Mouse (Mus musculus) NIH3T3 (cell line): ENCODE measurements around the gene Qsox1.

Experiments used
- DNase-seq: peaks from one replicate; pipeline ENCODE4 v3.0.0-alpha.2; 2012; ENCODE audit warnings: low read depth

Qsox1 gene

DNA sequence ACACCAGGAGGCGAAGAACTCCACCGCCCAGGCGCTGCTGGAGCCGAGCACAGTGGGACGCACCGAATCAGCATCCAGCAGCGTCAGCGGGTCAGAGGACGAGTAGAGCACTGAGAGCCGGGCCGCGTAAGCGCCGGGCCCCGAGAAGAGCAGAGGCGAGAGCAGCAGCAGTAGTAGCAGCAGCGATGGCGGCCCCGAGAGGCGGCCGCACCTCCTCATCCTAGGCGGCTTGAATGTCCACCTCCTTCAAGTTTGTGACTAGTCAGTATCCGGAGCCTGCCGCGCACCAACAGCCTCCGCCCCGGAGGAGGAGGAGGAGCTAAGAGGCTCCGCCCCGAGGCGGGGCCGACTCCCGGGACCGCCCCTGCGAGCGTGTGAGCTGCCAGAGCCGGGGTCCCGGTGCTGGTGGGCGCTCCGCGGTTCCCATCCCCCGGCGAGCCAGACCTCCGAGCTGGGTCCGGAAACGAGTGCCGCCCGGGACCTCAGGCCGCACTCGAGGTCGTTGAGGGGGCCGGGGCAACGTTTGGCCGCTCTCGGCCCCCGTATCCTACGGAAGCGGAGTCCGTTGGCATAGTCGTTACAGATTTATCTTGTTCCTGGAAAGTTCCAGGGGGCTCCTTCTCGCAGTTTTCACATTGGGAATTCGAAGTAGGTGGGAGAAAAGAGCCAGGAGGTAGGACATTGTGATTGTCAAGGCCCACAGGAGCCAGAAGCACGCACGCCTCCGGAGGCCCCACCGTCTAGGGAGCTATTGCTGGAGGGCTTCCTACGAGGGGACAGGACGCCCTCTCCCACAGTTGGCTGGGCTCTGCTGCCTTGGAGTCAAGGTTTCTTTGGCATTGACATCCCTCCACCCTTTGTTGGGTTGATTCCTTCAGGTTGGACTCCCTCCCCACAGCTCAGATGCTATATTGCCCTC, at the start of gene Qsox1:
Gene Qsox1 (minus strand): TSS at position 309 of the 919 bp plus-strand sequence.
- peak; percentile 95 for DNase-seq

DNA sequence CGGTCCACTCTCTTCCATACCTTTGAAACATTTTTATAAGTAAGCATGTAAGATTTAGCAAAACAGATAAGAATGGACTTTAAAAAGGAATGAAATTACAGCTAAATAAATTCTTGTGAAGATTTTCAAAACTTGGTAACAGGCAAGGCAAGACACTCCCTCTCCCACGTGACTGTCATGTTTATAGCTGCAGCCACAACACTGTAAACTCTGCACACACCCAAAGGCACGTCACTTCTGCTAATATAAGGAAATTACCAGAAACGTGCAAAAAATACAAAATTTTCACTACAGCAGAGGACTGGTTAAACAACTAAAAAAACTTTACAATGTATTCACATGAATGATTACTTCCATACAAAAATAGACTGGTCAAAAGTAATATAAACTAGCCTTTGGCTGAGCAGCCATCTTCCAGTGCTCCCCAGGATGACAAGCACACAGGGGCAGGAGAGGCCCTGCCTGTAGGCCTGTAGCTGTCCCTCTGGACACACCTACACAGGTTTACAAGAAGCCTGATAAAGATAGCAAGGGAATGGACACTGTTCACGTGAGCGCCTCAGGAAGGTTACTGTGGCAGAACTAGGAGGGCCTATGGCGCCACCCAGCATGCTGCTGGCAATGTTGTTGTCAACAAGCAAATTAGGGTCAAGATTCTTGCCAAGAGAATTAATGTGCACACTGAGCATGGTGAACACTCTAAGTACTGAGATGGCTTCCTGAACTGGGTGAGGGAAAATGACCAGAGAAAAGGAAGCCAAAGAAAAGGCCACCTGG, 42.4 kb upstream of the Qsox1 start:
- no peak for DNase-seq

DNA sequence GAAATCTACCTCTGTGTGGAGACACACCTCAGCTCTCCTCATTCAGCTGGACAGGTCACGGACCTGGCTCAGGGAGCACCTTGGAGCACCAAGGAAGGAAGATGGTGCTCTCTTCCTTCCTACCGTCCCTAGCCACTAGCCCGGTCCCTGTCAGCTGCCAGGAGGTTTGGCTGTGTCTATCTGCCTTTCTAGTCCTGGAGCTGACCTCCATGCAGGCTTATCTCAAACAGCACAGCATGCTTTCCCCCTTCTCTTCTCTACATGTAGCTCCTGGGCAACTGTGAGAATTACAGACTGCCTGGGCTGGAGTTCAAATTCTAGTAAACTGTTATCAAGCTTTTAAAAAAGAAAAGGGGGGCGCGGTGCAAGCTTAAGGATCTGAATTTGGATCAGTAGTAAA, 40.3 kb upstream of the Qsox1 start:
- DNase-seq: no peak

DNA sequence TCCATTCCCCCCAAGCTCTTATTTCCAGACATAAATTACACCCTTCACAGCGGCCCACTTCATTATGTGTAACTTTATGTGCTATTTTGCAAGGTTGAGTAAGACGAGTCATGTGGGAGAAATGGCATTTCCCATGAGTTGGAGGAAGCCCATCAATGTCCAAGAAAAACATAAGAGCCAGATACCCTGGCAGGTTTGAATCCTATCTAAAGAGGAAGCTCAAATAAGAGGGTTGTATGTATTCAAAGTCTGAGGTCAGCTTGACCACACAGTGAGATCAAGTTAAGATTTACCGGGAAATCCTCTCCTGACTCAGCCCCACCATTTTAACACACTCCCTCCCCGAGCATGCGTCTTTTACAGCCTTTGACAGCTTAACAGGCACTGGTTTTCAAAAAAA, 31.5 kb upstream of the Qsox1 start:
- DNase-seq: peak; percentile 72

DNA sequence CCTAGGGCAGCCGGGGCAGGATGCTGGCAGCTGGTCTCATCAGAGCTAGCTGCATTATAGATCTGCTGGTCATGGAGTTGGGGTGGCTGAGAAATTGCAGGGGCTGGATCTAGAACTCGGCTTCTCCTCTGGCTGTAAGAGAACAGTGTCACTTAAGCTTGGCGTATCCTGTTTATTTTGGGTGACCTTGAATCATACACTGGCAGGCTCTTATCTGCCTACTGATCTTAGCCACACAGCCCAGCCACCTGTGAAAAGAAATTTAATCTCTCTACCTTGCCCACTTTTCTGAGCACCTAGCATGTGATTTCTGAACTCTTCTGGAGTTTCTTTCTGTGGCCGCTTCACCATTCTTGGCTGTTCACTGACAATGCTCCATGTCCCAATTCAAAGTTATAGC, 30.8 kb upstream of the Qsox1 start:
- DNase-seq: no peak

DNA sequence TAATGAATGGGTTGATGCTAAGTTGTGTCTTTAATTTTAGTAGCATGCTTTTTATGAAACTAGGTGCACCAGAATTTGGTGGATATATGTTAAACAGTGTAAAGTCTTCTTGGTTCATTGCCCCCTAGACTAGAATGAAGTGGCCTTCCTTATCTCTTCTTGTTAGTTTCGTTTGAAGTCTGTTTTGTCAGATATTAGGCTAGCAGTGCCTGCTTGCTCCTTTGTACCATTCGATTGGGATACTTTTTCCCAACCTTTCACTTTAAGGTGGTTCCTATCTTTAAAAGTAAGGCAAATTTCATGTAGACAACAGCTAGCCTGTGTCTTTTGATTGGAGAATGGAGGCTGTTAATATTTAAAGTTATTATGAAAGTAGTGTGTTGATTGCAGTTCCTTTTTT, 23.0 kb upstream of the Qsox1 start:
- no peak for DNase-seq

DNA sequence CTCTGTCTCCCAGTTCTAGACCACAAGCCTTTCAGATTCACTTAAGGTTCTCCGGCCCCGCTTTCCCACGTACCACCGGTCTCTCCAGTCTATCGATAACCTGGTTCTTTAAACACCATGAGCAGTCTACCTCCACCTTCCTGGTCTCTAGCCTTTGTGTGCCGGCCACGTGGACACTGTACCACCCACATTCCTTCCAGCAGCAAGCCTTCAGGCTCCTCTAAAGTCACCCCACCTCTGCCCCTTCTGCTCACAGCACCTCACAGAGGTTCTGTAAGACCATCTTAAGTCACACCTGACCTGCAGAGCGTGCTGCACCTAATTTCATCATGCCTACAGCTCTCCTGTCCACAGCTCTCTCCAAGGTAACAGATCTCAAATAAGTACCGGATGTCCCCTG, 20.9 kb upstream of the Qsox1 start:
- DNase-seq: no peak

DNA sequence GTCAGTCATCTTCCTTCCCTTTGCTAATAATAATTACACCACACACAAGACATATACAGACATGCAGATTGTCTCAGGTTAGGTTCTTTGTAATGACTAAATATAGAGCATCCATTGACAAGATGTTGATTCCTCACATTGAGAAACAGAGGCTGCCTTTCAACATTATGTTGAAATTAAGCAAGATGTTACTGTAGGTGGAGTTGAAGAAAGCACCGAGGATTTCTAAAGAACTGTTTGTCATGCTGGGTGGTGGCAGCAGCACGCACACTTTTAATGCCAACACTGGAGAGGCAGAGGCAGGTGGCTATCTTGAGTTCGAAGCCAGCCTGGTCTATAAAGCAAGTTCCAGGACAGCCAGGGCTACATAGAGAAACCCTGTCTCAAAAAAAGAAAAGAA, 19.3 kb upstream of the Qsox1 start:
- DNase-seq: no peak

DNA sequence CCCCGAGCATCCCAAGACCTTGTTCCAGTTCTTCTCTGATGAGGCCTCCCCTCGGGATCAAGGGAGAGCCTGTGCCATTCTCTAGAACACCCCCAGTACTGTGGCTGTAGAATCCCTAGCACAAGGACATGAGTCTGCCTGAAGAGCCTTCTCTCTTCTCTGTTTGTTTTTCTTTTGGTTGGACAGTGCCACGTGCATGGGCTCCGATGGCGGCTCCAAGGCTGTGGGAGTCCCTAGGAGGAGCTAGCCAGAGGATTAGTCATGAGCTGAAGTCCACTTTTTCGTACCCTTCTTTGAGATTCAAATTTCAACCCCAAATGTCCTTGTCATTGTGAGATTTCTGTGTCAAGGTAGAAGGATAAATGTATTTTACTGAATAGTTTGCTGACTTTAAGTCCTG, 18.2 kb upstream of the Qsox1 start:
- DNase-seq: no peak

DNA sequence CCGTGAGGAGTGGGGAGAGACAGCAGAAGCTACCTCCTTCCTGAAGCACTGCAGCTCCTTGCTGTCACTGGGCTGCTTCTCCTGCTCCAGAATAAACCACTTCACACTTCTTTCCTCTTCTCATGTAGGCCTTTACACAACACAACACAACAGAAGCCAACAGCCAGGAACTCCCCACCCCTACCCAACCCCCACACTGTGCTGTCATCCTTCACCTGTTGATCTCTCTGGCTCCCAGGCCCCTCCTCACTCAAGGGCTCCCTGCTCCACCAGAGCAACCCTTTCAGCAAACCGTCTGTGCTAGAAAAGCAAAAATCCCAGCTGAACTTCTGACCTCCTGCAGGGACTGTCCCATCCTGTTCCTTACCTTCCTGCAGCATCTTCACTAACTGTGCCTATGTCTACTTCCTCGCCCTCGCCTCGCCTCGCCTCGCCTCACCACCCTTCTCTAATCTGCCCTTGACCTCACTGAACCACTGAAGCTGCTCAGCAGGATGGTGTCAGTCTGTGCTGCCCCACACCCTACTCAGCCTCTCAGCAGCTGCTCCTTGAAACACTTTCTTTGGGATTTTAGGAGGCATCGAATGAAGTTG, 15.1 kb upstream of the Qsox1 start:
- no peak for DNase-seq

DNA sequence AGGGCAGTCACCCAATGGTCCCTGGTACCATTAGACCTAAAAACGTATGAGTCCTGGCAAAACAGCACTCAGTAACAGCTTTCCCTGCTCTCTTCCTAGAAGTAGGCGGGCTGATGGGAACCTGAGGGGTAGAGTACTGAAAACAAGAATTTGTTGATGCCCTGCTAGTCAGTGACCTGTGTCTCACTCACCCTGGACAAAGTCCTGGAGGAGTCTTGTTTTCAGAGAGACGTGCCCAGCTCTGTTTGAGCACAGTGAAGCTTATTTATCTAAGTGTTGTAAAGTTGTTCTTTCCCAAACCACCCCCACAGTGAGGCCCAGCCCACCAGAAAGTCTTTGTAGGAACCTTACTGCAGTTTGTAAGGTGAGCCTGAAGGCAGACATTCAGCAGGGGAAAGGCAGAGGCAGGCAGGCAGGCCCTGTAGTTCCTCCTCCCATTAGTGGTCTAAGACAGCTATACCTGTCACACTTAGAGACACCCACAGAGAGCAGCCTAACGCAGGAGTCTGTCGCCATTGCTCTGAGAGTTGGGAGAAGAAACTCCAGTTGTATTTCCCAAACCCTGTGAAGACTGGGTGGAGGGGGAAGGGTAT, 14.2 kb upstream of the Qsox1 start:
- DNase-seq: no peak

DNA sequence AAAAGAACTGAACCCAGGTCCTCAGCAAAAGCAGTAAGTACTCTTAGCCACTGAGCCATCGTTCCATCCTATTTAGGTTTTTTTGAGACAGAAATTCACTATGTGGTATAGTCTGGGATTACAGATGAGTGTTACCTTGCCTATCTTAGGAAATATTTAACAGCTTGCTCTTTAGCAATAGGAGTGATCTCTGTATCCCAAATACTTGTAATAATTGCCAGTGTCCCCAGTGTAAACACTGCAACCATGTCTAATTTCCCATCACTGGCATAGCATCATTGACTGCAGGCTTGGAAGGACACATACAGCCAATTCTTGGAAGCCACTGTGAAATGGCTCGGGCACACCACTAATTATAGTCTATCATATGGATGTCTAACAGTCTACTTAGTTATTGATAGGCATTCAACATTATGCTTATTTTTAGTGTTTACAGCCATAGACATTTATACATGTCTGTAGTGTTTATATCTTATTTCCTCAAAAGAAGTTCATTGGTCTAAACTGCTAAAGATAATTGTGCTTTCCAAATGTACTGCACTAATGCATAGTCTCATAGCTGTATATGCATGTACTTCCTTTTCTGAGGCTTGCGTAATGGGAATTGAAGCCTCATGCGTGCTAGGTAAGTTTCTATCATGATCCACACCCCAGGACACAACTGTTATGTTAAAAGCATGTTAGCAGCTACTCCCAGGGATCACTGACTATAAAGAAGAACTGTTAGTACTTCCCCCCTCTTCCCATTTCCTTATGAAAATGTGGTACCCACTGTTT, 13.4 kb upstream of the Qsox1 start:
- no peak for DNase-seq

DNA sequence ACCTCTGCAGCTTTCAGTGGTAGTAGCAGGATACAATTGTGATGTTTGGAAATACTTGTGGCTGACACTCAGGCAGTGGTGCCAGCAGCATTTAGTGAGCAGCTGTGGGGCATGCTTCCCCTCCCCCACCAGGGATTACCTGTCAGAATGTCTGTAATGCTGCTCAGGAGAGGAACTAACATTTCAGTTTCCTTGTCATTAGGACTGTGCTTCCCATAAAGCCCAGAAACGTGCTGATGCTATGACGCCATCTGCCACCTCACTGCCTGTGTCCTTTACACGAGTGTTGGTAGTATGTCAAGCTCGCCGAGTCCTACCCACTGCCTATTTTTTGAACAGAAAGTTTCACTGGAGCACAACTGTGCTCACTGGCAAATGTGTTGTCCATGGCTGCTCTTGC, 8.0 kb upstream of the Qsox1 start:
- no peak for DNase-seq

DNA sequence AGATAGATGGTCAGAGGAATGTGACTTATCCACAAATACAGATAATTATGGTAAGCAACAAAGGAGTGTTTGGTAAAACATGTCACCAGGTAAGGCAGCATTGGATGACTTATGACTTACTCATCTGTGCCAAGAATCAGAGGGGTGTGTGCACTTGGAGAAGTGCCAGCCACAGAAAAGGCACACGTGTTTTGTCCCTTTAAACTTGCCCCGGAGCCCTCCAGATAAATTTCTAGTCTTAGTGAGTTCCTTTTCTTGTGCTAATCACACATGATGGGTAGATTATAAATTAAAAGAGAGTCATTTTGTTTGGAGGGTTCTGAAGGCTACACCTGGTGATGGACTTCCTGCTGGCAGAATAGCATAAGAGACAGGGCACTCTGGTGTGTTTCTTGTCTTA, 3.5 kb upstream of the Qsox1 start:
- DNase-seq: no peak

DNA sequence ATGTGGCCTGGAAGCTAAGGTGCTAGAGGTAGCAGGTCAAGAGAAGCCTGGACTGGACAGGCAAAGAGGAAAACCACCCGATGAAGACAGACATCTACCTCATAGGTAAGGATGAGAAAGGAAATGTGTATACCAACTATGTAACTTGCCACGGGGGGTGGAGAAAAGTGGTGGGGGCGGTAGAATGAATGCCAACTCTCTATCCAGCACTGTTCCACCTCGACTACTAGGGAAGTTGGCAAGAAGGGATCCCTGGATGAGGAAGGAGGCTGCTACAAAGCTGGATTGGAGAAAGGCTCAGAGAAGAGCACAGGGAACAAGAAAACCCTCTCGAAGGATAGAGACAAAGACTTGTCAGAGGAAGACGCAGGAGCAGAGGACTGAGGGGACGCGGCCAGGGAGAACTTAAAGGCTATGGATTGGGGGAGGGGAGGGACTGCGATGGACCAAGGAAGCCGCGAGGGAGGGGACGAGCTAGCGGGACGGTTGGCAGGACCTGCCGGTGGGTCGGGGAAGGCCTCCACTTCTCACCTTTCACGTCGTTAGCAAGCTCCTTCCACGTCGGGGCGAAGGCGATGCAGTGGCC, 601 bp downstream of the Qsox1 start:
- DNase-seq: no peak

DNA sequence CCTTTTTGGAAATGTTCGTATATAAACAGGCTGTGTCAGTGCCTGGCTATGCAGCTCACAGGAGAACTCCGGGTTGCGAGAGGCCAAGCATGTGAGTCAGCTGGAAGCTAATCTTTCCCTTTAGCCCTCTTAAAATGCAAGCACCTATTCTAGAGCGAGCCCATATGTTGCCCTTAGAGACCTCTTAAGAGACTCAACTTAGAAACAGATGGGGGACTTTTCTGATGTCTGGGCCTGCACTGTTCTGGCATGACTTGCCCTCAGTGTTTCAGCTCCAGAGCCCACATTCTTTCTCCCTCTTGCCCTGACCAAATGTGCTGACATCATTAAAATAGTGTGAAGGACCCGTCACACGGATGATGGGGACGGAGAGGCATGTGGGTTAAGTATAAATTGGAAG, 2.1 kb downstream of the Qsox1 start:
- peak; percentile 82 for DNase-seq

DNA sequence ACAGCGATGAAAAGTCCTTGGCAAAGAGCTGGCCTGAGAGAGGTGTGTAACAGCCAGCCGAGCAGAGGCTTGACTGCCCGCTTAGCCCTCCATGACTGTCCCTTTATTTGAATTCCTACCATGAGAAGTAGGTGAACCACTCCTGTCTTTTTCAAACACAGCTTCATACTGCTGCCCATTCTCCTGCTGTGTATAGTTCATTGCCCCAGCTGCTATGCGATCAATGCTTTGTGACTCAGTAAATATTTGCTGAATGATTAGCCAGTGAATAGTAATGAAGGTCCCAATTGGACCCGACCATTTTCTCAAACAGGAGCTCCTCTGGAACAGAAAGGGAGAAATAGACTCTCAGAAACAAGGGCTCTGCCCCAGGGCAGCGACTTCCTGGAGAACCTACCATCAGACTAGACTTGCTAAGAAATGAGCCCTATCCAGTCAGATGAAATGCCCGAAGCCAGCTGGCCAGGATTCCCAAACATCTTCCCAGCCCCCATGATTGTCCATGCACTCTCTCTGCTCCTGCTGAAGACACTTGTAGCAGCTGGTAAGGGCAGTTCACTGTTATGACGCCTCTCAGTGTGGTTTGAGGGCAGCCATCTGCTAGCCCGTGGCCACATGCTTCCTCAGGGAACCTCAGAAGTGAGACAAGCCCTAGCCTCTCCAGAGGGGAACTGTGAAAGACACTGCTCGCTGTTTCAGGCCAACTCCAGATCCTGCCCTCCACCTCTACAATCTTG, 2.8 kb downstream of the Qsox1 start:
- DNase-seq: peak; percentile 75

DNA sequence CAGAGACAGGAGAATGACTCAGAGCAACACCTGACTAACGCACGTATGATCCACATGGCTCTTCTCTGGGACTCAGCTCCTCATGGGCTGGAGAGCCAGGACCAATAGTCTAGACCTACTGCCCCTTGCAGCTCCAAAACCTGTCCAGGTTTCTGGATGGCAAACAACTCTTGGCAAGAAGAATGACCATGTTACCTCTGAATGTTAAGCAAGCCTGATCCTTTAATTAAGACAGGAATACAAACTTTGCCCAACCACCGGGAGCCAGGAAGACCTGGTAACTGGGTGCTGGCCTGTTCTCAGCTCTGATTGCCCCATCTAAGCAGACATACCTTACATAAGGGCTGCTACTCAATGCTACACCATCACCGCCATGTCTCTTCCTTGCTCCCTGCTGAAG, 4.4 kb downstream of the Qsox1 start:
- DNase-seq: no peak

DNA sequence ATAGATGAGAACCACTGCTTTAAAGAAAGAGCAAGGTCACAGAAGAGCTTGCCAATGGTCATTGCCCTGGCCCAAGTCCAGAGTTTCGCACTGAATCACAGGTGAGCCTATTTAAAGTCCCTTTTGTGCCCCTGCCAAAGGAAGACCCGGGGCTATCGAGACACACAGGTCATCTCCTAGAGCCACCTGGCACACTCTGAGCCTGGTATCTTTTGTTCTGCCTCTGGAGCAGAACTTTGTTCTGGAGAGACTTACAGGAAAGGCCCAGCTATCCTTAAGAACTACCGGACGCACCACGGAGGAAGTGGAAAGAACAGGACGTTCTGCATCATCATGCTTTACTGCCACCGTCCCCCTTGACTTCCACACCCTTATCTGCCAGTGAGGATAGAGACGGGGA, 7.1 kb downstream of the Qsox1 start:
- no peak for DNase-seq
